Mouse (Mus musculus) kidney, postnatal 25 days (tissue): ENCODE results near the gene BC028528.
"Not testable (repeated sequence)": the region's sequence is repeated elsewhere in the genome, so short reads cannot be mapped to it uniquely, and the experiment has no call there.

Experiments used
- DNase-seq, 2 experiments: peaks; one replicate each; pipeline ENCODE4 v3.0.0; 2021; ENCODE audit warnings: mixed read lengths in 2 of 2

Gene BC028528

GRCm38 (mm10) chr3:95905146-95905939 is 13.5 kb upstream of the BC028528 start:
- DNase-seq: peak; percentile 49 to 80

- peak; percentile 62 to 82 for DNase-seq
These were observed 12.8 kb upstream of the BC028528 start, which contains the start of gene Car14 for GRCm38 (mm10) chr3:95904568-95904967. Car14 (minus strand) TSS chr3:95904691.

GRCm38 (mm10) chr3:95903753-95904502 is 12.1 kb upstream of the BC028528 start:
- peak; percentile 65 to 91 for DNase-seq

- peak; percentile 46 to 61 for DNase-seq
These were observed 10.8 kb upstream of the BC028528 start for GRCm38 (mm10) chr3:95902643-95903042.

GRCm38 (mm10) chr3:95902373-95902625 is 10.5 kb upstream of the BC028528 start:
- no peak for DNase-seq

GRCm38 (mm10) chr3:95901616-95902372 is 10.0 kb upstream of the BC028528 start:
- DNase-seq: peak; percentile 69 to 86

GRCm38 (mm10) chr3:95899800-95900524 is 8.2 kb upstream of the BC028528 start:
- no peak for DNase-seq

GRCm38 (mm10) chr3:95895501-95895900 is 3.7 kb upstream of the BC028528 start:
- DNase-seq: not testable (repeated sequence)

- DNase-seq: peak; percentile 85 to 91
These were observed 2.7 kb upstream of the BC028528 start for GRCm38 (mm10) chr3:95894317-95895160.

- DNase-seq: peak; percentile 97 to 99
These were observed 2.0 kb upstream of the BC028528 start, which contains the start of gene Aph1a for GRCm38 (mm10) chr3:95893606-95894316. Aph1a (plus strand) TSS chr3:95893969.

- DNase-seq: peak in 1 of 2 experiments; percentile 41
These were observed 1.3 kb upstream of the BC028528 start for GRCm38 (mm10) chr3:95893126-95893525.

GRCm38 (mm10) chr3:95892066-95893052 is 554 bp upstream of the BC028528 start:
- DNase-seq: no peak

GRCm38 (mm10) chr3:95889664-95890063 is 2.1 kb downstream of the BC028528 start:
- no peak for DNase-seq

- DNase-seq: peak; percentile 67 to 81
These were observed 4.2 kb downstream of the BC028528 start for GRCm38 (mm10) chr3:95887596-95887995.

GRCm38 (mm10) chr3:95884400-95884799 is 7.4 kb downstream of the BC028528 start:
- peak; percentile 63 to 75 for DNase-seq

- peak; percentile 88 to 92 for DNase-seq
These were observed 8.9 kb downstream of the BC028528 start for GRCm38 (mm10) chr3:95882816-95883425.

- peak; percentile 96 to 99 for DNase-seq
These were observed 9.6 kb downstream of the BC028528 start, which contains the start of gene Ciart for GRCm38 (mm10) chr3:95881979-95882815. Ciart (minus strand) TSS chr3:95882251.

GRCm38 (mm10) chr3:95879063-95879462 is 12.7 kb downstream of the BC028528 start:
- no peak for DNase-seq
